Mouse (Mus musculus) heart, embryonic 13.5 days (tissue): ENCODE results near the gene Hdhd5. TPM values are rescaled to one million over a fixed set of nuclear protein-coding genes. Genes with fewer than 3 reads are reported as not detected.

Source experiments
- polyA plus RNA-seq: library from polyadenylated mRNA; unstranded; fragments of >200 nt; fragmentation: Nextera tagmentation; extraction: Ambion mirVana; gene quantifications from 2 replicates; pipeline ENCODE4 v1.2.1, GENCODE M21; 2015

Gene Hdhd5
- polyA plus RNA-seq, 1 experiment from 2014 or later: 14.1 TPM

Other genes starting within 250 kb of the Hdhd5 start
- gene D330020A13Rik, start 237.0 kb downstream of the Hdhd5 start, polyA plus RNA-seq: 0.23 TPM in 1 of 2 replicates, not detected in the other
- gene B4galnt3, start 236.8 kb downstream of the Hdhd5 start, polyA plus RNA-seq: 0.31 and 0.37 TPM in 2 replicates
- gene Kdm5a, start 167.2 kb downstream of the Hdhd5 start, polyA plus RNA-seq: 28.8 and 29.4 TPM in 2 replicates
- gene Ccdc77, start 166.9 kb downstream of the Hdhd5 start, polyA plus RNA-seq: 17.5 and 20.2 TPM in 2 replicates
- gene Il17ra, start 68.1 kb downstream of the Hdhd5 start, polyA plus RNA-seq: 4.6 and 4.7 TPM in 2 replicates
- 0.05 and 0.07 TPM in 2 replicates for gene Tmem121b, start 37.5 kb downstream of the Hdhd5 start, polyA plus RNA-seq
- 0.79 and 0.95 TPM in 2 replicates for gene Cecr2, start 135.1 kb upstream of the Hdhd5 start, polyA plus RNA-seq
- gene Slc25a18, start 242.3 kb upstream of the Hdhd5 start, polyA plus RNA-seq: 0.10 TPM in 1 of 2 replicates, not detected in the other